Mouse (Mus musculus) testis, adult 2 months (tissue): ENCODE results near the gene Trpc6.

Experiments used
- CTCF ChIP-seq: fragments of 200-500 bp; IDR thresholded peaks from 2 replicates; pipeline ENCODE4 v1.5.1; 2012; ENCODE audit warnings: low read depth, mild to moderate bottlenecking, inconsistent platforms, low read length, moderate library complexity; ENCODE audit not compliant: control insufficient read depth, insufficient read depth, insufficient replicate concordance
- POLR2A ChIP-seq: fragments of 200-500 bp; IDR thresholded peaks from 2 replicates; pipeline ENCODE4 v1.6.1; 2012; ENCODE audit warnings: low read depth, mild to moderate bottlenecking, inconsistent platforms, low read length, moderate library complexity; ENCODE audit not compliant: control insufficient read depth

GRCm38 (mm10) chr9:8693177-8693576, 149.2 kb downstream of the Trpc6 start:
- TF ChIP-seq POLR2A (no peak), CTCF (no peak)
